ENCODE assay signal across 21 mouse cellular contexts in genomic region chr12:55470442-55470841, GRCm38 (mm10). TPM values are rescaled to one million over a fixed set of nuclear protein-coding genes. Genes with fewer than 3 reads are reported as not detected.
A peak's percentile ranks its signal among the peaks of the same experiment; 100 is the strongest.
DNase-seq lines count a peak whose midpoint lies in the region; ATAC-seq lines count a peak whose summit lies in the region.
"Had no signal": no experiment of that assay in that cellular context is flagged by ENCODE, and none has a peak within 500 bp of the region (broad histone marks: within the 10 kb centered on the region; RNA-seq: fewer than 3 reads in every experiment).

No protein-coding gene starts in this region.

- no peak overlapping the region for H3K4me2 ChIP-seq in hindbrain, embryonic 12.5 days (replicated peaks)
- H3K4me2 ChIP-seq in neural tube, embryonic 15.5 days: no peak overlapping the region
- H3K4me2 ChIP-seq: embryonic facial prominence, embryonic 13.5 days; forebrain, embryonic 13.5 days; liver, embryonic 15.5 days; midbrain, embryonic 13.5 days had no signal

- peaks cover 56% of the 10 kb centered on the region for H3K27me3 ChIP-seq in hindbrain, embryonic 10.5 days (ENCODE audit: insufficient read depth, poor library complexity, severe bottlenecking)
- no peaks in the 10 kb centered on the region; the same call in 1 of the 2 replicates for H3K27me3 ChIP-seq in hindbrain, embryonic 12.5 days
- peaks cover 32% of the 10 kb centered on the region; the same call in 1 of the 2 replicates for H3K27me3 ChIP-seq in embryonic facial prominence, embryonic 10.5 days (replicated peaks; ENCODE audit: low read depth, poor library complexity, severe bottlenecking)
- no peaks in the 10 kb centered on the region for H3K27me3 ChIP-seq in neural tube, embryonic 15.5 days (replicated peaks)
- H3K27me3 ChIP-seq: forebrain, embryonic 13.5 days had no signal

- H3K27ac ChIP-seq in hindbrain, embryonic 10.5 days: no peak overlapping the region
- H3K27ac ChIP-seq in hindbrain, embryonic 12.5 days: no peak overlapping the region
- H3K27ac ChIP-seq in embryonic facial prominence, embryonic 10.5 days (replicated peaks): peak overlapping the region; percentile 70
- H3K27ac ChIP-seq in neural tube, embryonic 15.5 days (replicated peaks): no peak overlapping the region
- H3K27ac ChIP-seq: embryonic facial prominence, embryonic 13.5 days; forebrain, embryonic 13.5 days; hindbrain, postnatal 0 days; left cerebral cortex, adult 2 months; liver, embryonic 15.5 days; midbrain, embryonic 13.5 days; stomach, postnatal 0 days had no signal

- no peaks in the 10 kb centered on the region for H3K9me3 ChIP-seq in hindbrain, embryonic 10.5 days
- H3K9me3 ChIP-seq in hindbrain, embryonic 12.5 days (replicated peaks): no peaks in the 10 kb centered on the region
- H3K9me3 ChIP-seq in embryonic facial prominence, embryonic 10.5 days: no peaks in the 10 kb centered on the region
- no peaks in the 10 kb centered on the region for H3K9me3 ChIP-seq in neural tube, embryonic 15.5 days (replicated peaks)
- H3K9me3 ChIP-seq: embryonic facial prominence, embryonic 13.5 days; forebrain, embryonic 13.5 days; liver, embryonic 15.5 days; midbrain, embryonic 13.5 days had no signal

- peak; percentile 27 for DNase-seq in hindbrain, embryonic 10.5 days (ENCODE audit: low spot score)
- DNase-seq in ES-CJ7 (ENCODE audit: low read depth, low spot score): peak; percentile 41
- peak; percentile 49 for DNase-seq in embryonic facial prominence, embryonic 10.5 days (ENCODE audit: low spot score)
- peak; percentile 38 for DNase-seq in retina, embryonic 14.5 days (ENCODE audit: low spot score)
- DNase-seq: adrenal gland, postnatal 14 days; cerebellum, adult 8-10 months; cerebellum, postnatal 36 days; kidney, adult 11 months; liver had no signal

- H3K9ac ChIP-seq in hindbrain, embryonic 12.5 days: no peak overlapping the region
- H3K9ac ChIP-seq in neural tube, embryonic 15.5 days (replicated peaks): no peak overlapping the region
- H3K9ac ChIP-seq: embryonic facial prominence, embryonic 13.5 days; forebrain, embryonic 13.5 days; liver, embryonic 15.5 days; midbrain, embryonic 13.5 days had no signal

- H3K36me3 ChIP-seq in hindbrain, embryonic 10.5 days: no peaks in the 10 kb centered on the region
- no peaks in the 10 kb centered on the region for H3K36me3 ChIP-seq in hindbrain, embryonic 12.5 days
- no peaks in the 10 kb centered on the region for H3K36me3 ChIP-seq in embryonic facial prominence, embryonic 10.5 days (replicated peaks)
- no peaks in the 10 kb centered on the region for H3K36me3 ChIP-seq in neural tube, embryonic 15.5 days
- H3K36me3 ChIP-seq: embryonic facial prominence, embryonic 13.5 days; liver, embryonic 15.5 days; midbrain, embryonic 13.5 days had no signal

- peaks cover 74% of the 10 kb centered on the region for H3K4me1 ChIP-seq in hindbrain, embryonic 10.5 days (replicated peaks)
- peaks cover 31% of the 10 kb centered on the region for H3K4me1 ChIP-seq in hindbrain, embryonic 12.5 days
- peaks cover 71% of the 10 kb centered on the region for H3K4me1 ChIP-seq in embryonic facial prominence, embryonic 10.5 days
- peaks cover 17% of the 10 kb centered on the region for H3K4me1 ChIP-seq in neural tube, embryonic 15.5 days

- no peak for ATAC-seq in hindbrain, embryonic 12.5 days (ENCODE audit: low FRiP score)
- no peak for ATAC-seq in inflammation-experienced regulatory T-cells, adult 6 months
- no peak for ATAC-seq in neural tube, embryonic 15.5 days (ENCODE audit: low FRiP score)
- ATAC-seq: forebrain, embryonic 13.5 days; hindbrain, postnatal 0 days; lung, postnatal 0 days; midbrain, embryonic 13.5 days had no signal

- 35% methylated on average over 5 of the region's 5 CpGs for WGBS in hindbrain, embryonic 10.5 days
- 48% methylated on average over 5 of the region's 5 CpGs for WGBS in hindbrain, embryonic 12.5 days
- WGBS in embryonic facial prominence, embryonic 10.5 days: 27% methylated on average over 5 of the region's 5 CpGs
- 42% methylated on average over 5 of the region's 5 CpGs for WGBS in neural tube, embryonic 15.5 days

- H3K4me3 ChIP-seq in hindbrain, embryonic 10.5 days: no peak overlapping the region
- no peak overlapping the region for H3K4me3 ChIP-seq in hindbrain, embryonic 12.5 days
- H3K4me3 ChIP-seq in embryonic facial prominence, embryonic 10.5 days: no peak overlapping the region
- no peak overlapping the region for H3K4me3 ChIP-seq in neural tube, embryonic 15.5 days (replicated peaks)
- H3K4me3 ChIP-seq: embryonic facial prominence, embryonic 13.5 days; erythroblast, embryonic 14.5 days; forebrain, embryonic 13.5 days; left cerebral cortex, adult 2 months; liver, embryonic 15.5 days; midbrain, embryonic 13.5 days had no signal

RNA-seq across cellular contexts. Expression of gene Nfkbia, which starts 22.0 kb away (rescaled TPM):
- 33.8 and 37.1 TPM in 2 replicates for polyA plus RNA-seq in hindbrain, embryonic 10.5 days (2016; fragmentation: Nextera tagmentation; extraction: Ambion mirVana)
- 42.8 and 49.1 TPM in 2 replicates for polyA plus RNA-seq in hindbrain, embryonic 12.5 days (2016; fragmentation: Nextera tagmentation; extraction: Ambion mirVana)
- polyA plus RNA-seq in embryonic facial prominence, embryonic 10.5 days (2016; fragmentation: Nextera tagmentation; extraction: Ambion mirVana): 44.6 and 55.2 TPM in 2 replicates
- 100 to 1,000 TPM; 545 to 574 (median 562) TPM for polyA plus RNA-seq in inflammation-experienced regulatory T-cells, adult 6 months (2017; shearing (Covaris generic))
- 60.2 and 92.7 TPM in 2 replicates for polyA plus RNA-seq in neural tube, embryonic 15.5 days (2015; fragmentation: Nextera tagmentation; extraction: Ambion mirVana)
